Mouse (Mus musculus) cerebellum, adult 11-12 months (tissue): ENCODE data around the gene Olfr1367.

Experiments
- DNase-seq: peaks from one replicate; pipeline ENCODE4 v3.0.0; 2022

The Olfr1367 gene

GRCm38 (mm10) chr13:21346610-21347009, at the start of gene Olfr1367:
TSS of gene Olfr1367 (plus strand) at chr13:21346910.
- DNase-seq, result no peak

- DNase-seq, result no peak
Observed at GRCm38 (mm10) chr13:21298557-21298956, 48.2 kb upstream of the Olfr1367 start.

- no peak for DNase-seq
Observed at GRCm38 (mm10) chr13:21304483-21305066, 42.1 kb upstream of the Olfr1367 start.

- DNase-seq, result no peak
Observed at GRCm38 (mm10) chr13:21309788-21310187, 36.9 kb upstream of the Olfr1367 start.

GRCm38 (mm10) chr13:21311926-21312325, 34.8 kb upstream of the Olfr1367 start, which contains the start of gene Gpx6:
TSS of gene Gpx6 (plus strand) at chr13:21312125.
- DNase-seq, result no peak

- DNase-seq, result no peak
Observed at GRCm38 (mm10) chr13:21312854-21313253, 33.9 kb upstream of the Olfr1367 start.

- no peak for DNase-seq
Observed at GRCm38 (mm10) chr13:21313903-21314302, 32.8 kb upstream of the Olfr1367 start.

- DNase-seq, result no peak
Observed at GRCm38 (mm10) chr13:21320262-21320661, 26.4 kb upstream of the Olfr1367 start.

- DNase-seq, result peak; percentile 15
Observed at GRCm38 (mm10) chr13:21321890-21322494, 24.7 kb upstream of the Olfr1367 start.

GRCm38 (mm10) chr13:21322509-21323375, 24.0 kb upstream of the Olfr1367 start:
- DNase-seq, result peak; percentile 59

GRCm38 (mm10) chr13:21323405-21323804, 23.3 kb upstream of the Olfr1367 start:
- DNase-seq, result no peak

- DNase-seq, result no peak
Observed at GRCm38 (mm10) chr13:21326191-21326590, 20.5 kb upstream of the Olfr1367 start.

GRCm38 (mm10) chr13:21326657-21327211, 20.0 kb upstream of the Olfr1367 start:
- peak; percentile 55 for DNase-seq

- no peak for DNase-seq
Observed at GRCm38 (mm10) chr13:21327424-21327823, 19.3 kb upstream of the Olfr1367 start.

- DNase-seq, result no peak
Observed at GRCm38 (mm10) chr13:21350593-21350992, 3.9 kb downstream of the Olfr1367 start.

GRCm38 (mm10) chr13:21362621-21363248, 16.0 kb downstream of the Olfr1367 start, which contains the start of gene Zscan12:
TSS of gene Zscan12 (plus strand) at chr13:21362820.
- DNase-seq, result peak; percentile 92

- peak; percentile 12 for DNase-seq
Observed at GRCm38 (mm10) chr13:21363719-21364118, 17.0 kb downstream of the Olfr1367 start.

- DNase-seq, result no peak
Observed at GRCm38 (mm10) chr13:21366635-21367034, 19.9 kb downstream of the Olfr1367 start.

- no peak for DNase-seq
Observed at GRCm38 (mm10) chr13:21372700-21373099, 26.0 kb downstream of the Olfr1367 start.

- no peak for DNase-seq
Observed at GRCm38 (mm10) chr13:21377773-21378172, 31.1 kb downstream of the Olfr1367 start.

- no peak for DNase-seq
Observed at GRCm38 (mm10) chr13:21395211-21395610, 48.5 kb downstream of the Olfr1367 start.

GRCm38 (mm10) chr13:21395623-21396022, 48.9 kb downstream of the Olfr1367 start:
- DNase-seq, result no peak

- DNase-seq, result peak; percentile 37
Observed at GRCm38 (mm10) chr13:21396048-21396447, 49.3 kb downstream of the Olfr1367 start.
